Mouse (Mus musculus) limb, embryonic 14.5 days (tissue): ENCODE measurements at regions not wholly inside any gene's neighbourhood (a gene's known extent, or its start where the extent isn't known, plus 50 kb on each side); places are given as distances from the start of the nearest gene placed in this dataset.
A peak's percentile ranks its signal among the peaks of the same experiment; 100 is the strongest.

Experiments used
- ATAC-seq: fragments of 200-750 bp; cut with Nextera tagmentation; 2 replicates; pipeline ENCODE4 v1.8.0; 2017; ENCODE audit warnings: low read depth, moderate number of reproducible peaks, moderate TSS enrichment; ENCODE audit not compliant: low FRiP score
- DNase-seq: peaks from one replicate; pipeline ENCODE4 v3.0.0-alpha.2; 2015; ENCODE audit warnings: low spot score
- H3K27ac ChIP-seq: fragments of 300-500 bp; sonication (generic); replicated peaks from 2 replicates; pipeline ENCODE4 v1.5.1; 2014; ENCODE audit warnings: low read depth, mild to moderate bottlenecking, low read length, moderate library complexity, mixed read lengths
- H3K27me3 ChIP-seq: fragments of 300-500 bp; sonication (generic); 2 replicates; pipeline ENCODE4 v1.6.1; 2014; ENCODE audit warnings: low read length, mixed read lengths; ENCODE audit not compliant: control insufficient read depth, insufficient read depth
- H3K36me3 ChIP-seq: fragments of 300-500 bp; sonication (generic); 2 replicates; pipeline ENCODE4 v1.6.1; 2014; ENCODE audit warnings: mild to moderate bottlenecking, low read length, moderate library complexity, mixed read lengths; ENCODE audit not compliant: control insufficient read depth, insufficient read depth
- H3K4me1 ChIP-seq: fragments of 300-500 bp; sonication (generic); 2 replicates; pipeline ENCODE4 v1.6.1; 2014; ENCODE audit warnings: antibody characterized with exemption, low read length, mixed read lengths; ENCODE audit not compliant: control insufficient read depth, insufficient read depth
- H3K4me2 ChIP-seq: fragments of 300-500 bp; sonication (generic); replicated peaks from 2 replicates; pipeline ENCODE4 v1.6.1; 2014; ENCODE audit warnings: low read depth, mild to moderate bottlenecking, low read length, moderate library complexity; ENCODE audit not compliant: severe bottlenecking
- H3K4me3 ChIP-seq: fragments of 300-500 bp; sonication (generic); replicated peaks from 2 replicates; pipeline ENCODE4 v1.5.1; 2014; ENCODE audit warnings: low read length
- H3K9ac ChIP-seq: fragments of 300-500 bp; sonication (generic); 2 replicates; pipeline ENCODE4 v1.6.1; 2014; ENCODE audit warnings: mild to moderate bottlenecking, low read depth, low read length, moderate library complexity; ENCODE audit not compliant: severe bottlenecking
- H3K9me3 ChIP-seq: fragments of 300-500 bp; sonication (generic); 2 replicates; pipeline ENCODE4 v1.6.1; 2016; ENCODE audit warnings: low read length; ENCODE audit not compliant: control insufficient read depth
- POLR2A ChIP-seq: fragments of 200-500 bp; IDR thresholded peaks from 2 replicates; pipeline ENCODE4 v1.8.0; 2012; ENCODE audit warnings: inconsistent platforms, mild to moderate bottlenecking, moderate library complexity, borderline replicate concordance; ENCODE audit not compliant: insufficient read depth, insufficient read length; ENCODE audit errors: extremely low read depth
- WGBS: fragments of 180-500 bp; shearing (Covaris S2); extraction: QIAGEN DNeasy Blood & Tissue Kit; methylation state at CpG from one replicate; pipeline ENCODE4 v1.1.7; 2014; 5-methylcytosine and 5-hydroxymethylcytosine counted together

DNA sequence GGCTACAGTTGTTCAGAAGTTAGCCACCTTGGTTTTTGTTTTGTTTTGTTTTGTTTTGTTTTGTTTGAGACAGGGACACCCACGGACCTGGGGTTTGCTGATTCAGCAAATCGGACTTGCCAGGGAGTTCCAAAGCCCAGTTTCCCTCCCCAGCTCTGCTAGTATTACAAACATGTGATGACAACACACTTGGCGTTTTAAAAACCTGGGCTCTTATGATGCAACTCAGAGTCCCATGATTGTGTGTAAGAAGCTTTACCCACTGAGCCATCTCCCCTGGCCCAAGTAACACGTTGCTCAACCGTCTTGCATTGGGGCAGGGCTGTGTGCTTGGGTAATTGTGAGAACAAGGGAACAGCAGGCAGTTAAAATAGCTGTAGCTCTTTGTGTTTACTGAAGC, 162.2 kb downstream of the Gm5426 start:
- Histone ChIP-seq H3K9ac (no peak overlapping the region), H3K27ac (no peak overlapping the region), H3K36me3 (no peaks in the 10 kb centered on the region), H3K4me2 (no peak overlapping the region), H3K4me1 (0 out of 2 replicates have a peak, but pooled peaks cover 3% of the 10 kb centered on the region), H3K4me3 (no peak overlapping the region), H3K27me3 (no peaks in the 10 kb centered on the region), H3K9me3 (no peaks in the 10 kb centered on the region)
- TF ChIP-seq POLR2A = no peak
- DNase-seq (no peak), ATAC-seq (no peak)
- 77% methylated on average over 5 of the region's 5 CpGs for WGBS

DNA sequence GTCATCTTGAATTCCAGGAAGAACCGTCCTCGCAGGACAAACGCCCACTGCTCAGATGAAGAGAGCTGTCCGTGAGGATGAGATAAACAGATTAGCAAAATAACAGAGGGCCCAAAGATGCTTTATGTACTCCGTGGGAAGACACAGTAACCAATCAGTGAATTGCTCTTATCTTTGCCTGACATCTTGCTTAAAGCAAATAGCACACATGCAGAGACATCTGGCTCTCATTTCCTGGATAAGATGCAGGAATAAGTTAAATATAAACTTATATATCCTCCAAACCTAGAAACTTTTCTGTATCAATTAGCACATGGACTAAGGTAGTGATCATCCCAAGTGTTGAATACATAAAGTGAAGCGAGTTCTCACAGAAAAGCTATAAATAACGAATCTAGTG, 169.3 kb downstream of the Gm5426 start:
- WGBS = 70% methylated on average over 7 of the region's 7 CpGs
- TF ChIP-seq POLR2A = no peak
- Histone ChIP-seq H3K27ac (no peak overlapping the region), H3K9ac (no peak overlapping the region), H3K4me2 (no peak overlapping the region), H3K36me3 (no peaks in the 10 kb centered on the region), H3K9me3 (no peaks in the 10 kb centered on the region), H3K4me3 (no peak overlapping the region), H3K4me1 (0 out of 2 replicates have a peak, but pooled peaks cover 8% of the 10 kb centered on the region), H3K27me3 (no peaks in the 10 kb centered on the region)
- no peak for ATAC-seq
- DNase-seq = peak; percentile 39

DNA sequence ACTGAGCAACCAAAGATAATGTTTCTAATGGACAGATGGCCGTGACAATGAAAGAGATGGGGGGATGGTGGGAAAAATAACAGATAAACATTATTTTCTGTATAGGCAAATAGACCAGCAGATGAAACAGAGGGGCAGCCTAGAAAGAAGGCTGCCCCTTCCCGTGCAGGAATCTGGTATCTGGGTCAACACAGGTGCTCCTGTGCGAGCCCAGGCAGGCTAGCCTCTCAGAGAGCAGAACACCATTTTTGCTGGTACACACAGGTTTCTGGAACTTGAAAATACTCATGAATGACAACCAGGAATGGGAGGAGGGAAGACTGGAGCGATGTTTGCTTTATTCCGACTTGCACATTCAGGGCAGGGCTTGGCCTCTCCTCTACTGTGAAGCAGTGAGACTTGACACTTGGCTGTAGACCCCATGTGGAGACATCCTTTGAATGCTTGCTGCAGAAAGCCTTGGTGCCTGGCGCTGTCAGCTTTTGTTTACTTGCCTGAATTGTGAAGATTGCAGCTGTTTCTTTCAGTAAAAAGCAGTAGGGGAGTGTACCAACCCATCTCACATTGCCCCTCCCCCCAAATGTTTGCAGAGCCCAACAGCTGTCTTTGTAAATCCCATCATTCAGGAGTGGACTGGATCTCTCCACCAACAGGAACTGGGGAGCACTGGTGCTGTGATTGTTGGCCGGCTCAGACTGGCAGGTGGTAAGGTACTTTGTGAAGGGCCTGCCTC, 172.5 kb downstream of the Gm5426 start:
- TF ChIP-seq POLR2A = no peak
- H3K9ac ChIP-seq = no peak overlapping the region
- H3K9me3 ChIP-seq = peaks cover 4% of the 10 kb centered on the region; the same call in 1 of the 2 replicates
- H3K27ac ChIP-seq = no peak overlapping the region
- no peaks in the 10 kb centered on the region for H3K36me3 ChIP-seq
- H3K4me1 ChIP-seq = 0 out of 2 replicates have a peak, but pooled peaks cover 5% of the 10 kb centered on the region
- ATAC-seq = peak; percentile 90
- no peak overlapping the region for H3K4me2 ChIP-seq
- peak; percentile 64 for DNase-seq
- no peaks in the 10 kb centered on the region for H3K27me3 ChIP-seq
- 24% methylated on average over 7 of the region's 7 CpGs for WGBS
- H3K4me3 ChIP-seq = no peak overlapping the region

DNA sequence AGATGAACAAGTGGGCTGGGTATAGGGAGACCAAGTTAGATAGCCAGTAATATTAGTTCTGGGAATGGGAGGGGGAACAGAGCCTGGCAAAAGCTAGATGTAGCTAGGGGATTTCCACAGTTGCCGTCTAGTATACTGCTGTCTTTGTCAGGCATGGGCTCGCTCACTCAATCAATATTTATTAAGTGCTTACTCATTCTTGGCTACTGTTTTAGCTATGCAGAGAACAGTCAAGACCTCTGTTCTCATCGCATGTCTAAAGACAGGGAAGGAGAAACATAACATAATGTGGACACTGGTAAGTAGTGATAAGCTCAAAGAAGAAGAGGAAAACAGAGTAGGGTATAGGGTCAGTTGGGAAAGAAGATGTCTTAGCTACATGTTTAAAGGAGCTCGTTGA, 173.4 kb downstream of the Gm5426 start:
- WGBS = 73% methylated on average over 4 of the region's 4 CpGs
- H3K9ac ChIP-seq = no peak overlapping the region
- ATAC-seq (no peak), DNase-seq (no peak)
- no peak overlapping the region for H3K27ac ChIP-seq
- TF ChIP-seq POLR2A = no peak
- no peaks in the 10 kb centered on the region for H3K36me3 ChIP-seq
- 0 out of 2 replicates have a peak, but pooled peaks cover 5% of the 10 kb centered on the region for H3K4me1 ChIP-seq
- H3K27me3 ChIP-seq = no peaks in the 10 kb centered on the region
- peaks cover 4% of the 10 kb centered on the region; the same call in 1 of the 2 replicates for H3K9me3 ChIP-seq
- no peak overlapping the region for H3K4me2 ChIP-seq
- H3K4me3 ChIP-seq = no peak overlapping the region

DNA sequence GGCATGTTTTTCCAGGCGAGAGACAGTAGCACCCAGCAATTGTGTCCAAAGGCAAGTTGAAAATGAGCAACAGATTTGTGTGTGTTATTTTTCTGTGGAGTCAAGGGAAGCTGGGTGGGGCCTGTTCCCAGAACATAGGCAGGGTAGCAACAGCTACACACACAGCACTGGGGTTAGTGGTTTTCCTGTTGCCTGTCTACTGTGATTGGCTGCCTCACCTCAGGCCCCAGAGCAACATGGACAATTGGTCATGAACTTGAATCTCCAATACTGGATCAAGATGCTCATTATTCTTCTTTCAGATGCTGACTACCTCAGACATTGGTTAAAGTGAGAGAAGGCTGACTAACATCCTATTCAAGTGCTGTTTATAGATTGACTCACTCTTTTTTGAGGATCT, 188.9 kb downstream of the Gm5426 start:
- ATAC-seq = no peak
- H3K4me2 ChIP-seq = no peak overlapping the region
- H3K36me3 ChIP-seq = no peaks in the 10 kb centered on the region
- no peak for DNase-seq
- no peak overlapping the region for H3K4me3 ChIP-seq
- H3K9me3 ChIP-seq = no peaks in the 10 kb centered on the region
- H3K9ac ChIP-seq = no peak overlapping the region
- TF ChIP-seq POLR2A = no peak
- no peak overlapping the region for H3K27ac ChIP-seq
- H3K27me3 ChIP-seq = no peaks in the 10 kb centered on the region
- H3K4me1 ChIP-seq = 0 out of 2 replicates have a peak, but pooled peaks cover 3% of the 10 kb centered on the region
- 84% methylated on average over 1 of the region's 1 CpGs for WGBS
